Mouse (Mus musculus): ENCODE data around the gene Setd7. TPM values are rescaled to one million over a fixed set of nuclear protein-coding genes. Genes with fewer than 3 reads are reported as not detected.

Setd7 gene
- total RNA-seq, 2 experiments from 2014 or later, result 15.0 to 21.7 TPM

DNA sequence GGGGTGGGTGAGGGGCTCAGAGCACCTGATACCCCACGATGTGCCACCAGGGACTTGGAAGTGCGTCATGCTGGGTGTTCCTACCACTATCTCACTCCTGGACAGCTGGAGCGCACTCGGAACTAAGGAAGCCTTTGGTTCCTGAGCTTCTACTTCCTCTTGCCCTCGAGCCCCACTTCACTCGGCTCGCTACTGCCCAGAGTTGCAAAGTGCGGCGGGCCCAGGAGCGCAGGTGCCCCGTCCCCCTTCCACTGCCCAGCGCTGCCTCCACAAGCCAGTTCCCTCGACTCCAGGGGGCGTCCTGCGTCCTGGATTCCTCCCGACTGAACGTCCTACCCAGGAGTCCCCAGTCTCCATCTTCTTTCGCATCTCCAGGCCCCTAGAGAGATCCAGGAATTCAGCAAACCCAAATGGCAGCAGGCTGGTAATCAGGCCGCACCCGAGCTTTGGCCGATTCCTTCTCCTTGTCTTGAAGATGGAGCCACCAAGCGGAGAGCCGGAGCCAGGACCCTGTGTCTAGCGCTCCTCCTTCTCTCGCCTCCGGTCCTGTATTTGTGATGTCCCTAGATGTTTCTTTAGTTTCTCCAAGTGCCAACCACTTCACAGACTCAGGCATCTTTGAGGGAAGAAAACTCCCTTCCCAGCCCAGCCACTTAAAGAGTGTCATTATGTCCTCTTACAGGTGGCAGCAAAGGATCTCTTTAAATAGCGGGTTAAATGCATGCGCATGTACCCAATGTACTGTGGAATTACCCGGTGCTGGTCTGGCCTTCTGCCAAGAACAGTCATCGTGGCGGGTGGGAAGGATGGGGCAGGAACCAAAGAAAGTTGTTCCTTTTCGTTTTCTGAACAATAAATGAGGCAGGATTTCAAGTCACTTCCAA lies 672 bp upstream of the Setd7 start:
- ATAC-seq (ENCODE audit: poor library complexity, severe bottlenecking), result peak; percentile 56

DNA sequence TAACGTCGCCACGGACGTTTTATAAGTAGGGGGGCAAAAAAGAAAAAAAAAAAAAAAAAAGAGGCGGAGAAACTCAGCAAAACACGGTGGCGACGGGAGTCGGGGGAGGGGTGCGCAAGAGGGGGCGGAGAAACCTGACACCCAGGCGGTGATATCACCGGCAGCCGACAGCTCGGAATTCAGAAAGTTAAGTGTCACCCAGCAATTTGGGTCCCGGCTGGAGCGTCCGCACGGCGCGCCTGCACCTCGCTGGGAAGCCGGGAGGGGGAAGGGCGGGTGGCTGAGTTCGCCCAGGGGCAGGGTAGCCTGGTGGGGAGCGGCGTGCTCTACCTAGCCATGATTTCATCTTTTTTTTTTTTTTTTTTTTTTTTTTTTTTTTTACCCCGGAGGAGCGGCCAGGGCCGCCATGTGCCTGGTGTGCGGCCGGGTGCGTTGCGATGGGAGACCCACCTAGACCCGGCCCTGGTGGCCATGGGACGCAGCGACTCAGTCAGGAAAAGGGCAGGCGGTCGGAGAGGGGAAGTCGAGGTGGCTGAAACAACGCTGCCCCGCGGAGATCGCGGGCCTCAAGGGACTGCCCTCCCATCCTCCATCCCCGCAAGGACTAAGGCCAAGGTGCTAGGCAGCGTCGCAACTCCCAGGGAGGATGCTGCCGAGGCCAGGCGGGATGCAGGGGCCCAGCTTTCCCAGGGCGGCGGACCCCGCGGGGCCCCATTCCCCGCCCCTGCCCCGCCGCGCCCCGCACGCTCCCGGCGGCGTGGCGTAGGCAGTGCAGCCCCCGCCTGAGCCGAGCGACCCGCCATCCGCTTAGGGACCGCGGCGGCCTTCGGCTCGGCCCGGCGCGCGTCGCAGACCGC lies 857 bp downstream of the Setd7 start:
- ATAC-seq (ENCODE audit: poor library complexity, severe bottlenecking), result peak; percentile 55

DNA sequence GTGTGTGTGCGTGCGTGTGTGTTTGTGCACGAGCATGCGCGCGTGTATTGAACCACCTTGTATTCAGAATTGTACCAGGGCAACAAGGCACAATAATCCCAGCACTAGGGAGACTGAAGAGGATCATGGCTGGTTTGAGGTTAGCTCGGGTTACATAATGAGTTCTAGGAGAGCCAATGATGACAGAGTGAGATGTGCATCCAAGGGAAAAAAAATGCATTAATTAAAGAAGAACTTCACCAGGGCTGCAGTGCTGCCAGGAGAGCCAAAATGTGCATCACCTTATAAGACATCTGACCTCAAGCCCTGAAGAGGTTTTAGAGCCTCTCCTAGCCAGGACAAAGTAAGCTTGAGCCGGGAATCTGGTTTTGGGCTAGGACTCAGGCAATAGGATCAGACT lies 5.1 kb downstream of the Setd7 start:
- ATAC-seq (ENCODE audit: poor library complexity, severe bottlenecking), result no peak

DNA sequence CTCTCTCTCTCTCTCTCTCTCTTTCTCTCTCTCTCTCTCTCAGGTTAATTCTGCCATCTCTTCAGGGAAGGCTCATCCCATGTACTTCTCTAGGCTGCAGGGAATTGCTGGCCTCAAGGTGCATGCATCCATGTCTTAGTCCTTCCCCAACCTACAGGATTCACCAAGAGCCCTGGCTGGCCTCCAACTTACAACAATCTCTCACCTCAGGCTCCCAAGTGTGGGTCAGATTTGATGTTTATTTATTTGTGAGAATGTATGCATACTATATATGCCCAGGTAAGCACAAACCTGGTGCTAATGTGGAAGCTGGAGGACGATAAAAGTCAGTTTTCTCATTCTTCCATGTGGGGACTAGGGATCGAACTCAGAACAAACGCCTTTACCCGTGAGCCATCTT lies 5.8 kb downstream of the Setd7 start:
- ATAC-seq (ENCODE audit: poor library complexity, severe bottlenecking), result no peak

DNA sequence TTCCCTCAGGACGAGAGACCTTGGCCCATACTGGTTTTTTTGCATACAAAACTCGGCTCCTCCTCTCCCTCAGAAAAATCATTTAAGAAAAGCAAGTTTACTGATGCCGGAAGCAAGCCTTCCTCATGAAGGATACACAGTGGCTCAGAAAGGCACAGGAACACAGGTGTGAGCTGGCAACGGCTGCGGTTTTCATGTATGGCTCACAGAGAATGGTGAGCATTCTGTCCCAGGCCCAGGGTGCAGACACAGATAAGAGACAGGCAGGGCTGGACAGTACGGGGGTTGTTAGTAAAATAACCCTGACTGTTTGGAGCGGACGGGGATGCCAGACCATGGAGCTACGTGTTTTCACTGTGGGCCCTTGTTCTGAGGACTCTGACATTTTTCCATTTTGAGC lies 6.6 kb downstream of the Setd7 start:
- ATAC-seq (ENCODE audit: poor library complexity, severe bottlenecking), result no peak; the same call in 1 of the 2 replicates

DNA sequence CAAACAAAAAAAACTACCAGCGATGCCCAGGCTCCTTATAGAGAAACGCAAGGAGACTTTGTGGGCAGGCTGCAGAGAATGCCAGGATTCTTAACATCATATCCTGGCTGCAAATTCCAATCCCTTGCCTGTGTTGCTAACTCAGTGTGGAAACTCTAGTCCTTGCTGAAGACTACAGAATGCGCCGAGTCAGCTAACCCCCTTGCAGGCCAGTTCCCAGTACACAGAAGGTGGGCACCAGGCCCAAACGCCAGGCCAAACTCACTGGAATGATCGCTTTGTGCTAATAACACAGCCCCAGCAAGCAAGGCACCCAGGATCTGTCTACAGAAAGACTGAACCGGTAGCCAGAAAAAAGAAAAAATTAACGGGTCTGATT lies 7.2 kb downstream of the Setd7 start:
- peak; percentile 22; the same call in 1 of the 2 replicates for ATAC-seq (ENCODE audit: poor library complexity, severe bottlenecking)

DNA sequence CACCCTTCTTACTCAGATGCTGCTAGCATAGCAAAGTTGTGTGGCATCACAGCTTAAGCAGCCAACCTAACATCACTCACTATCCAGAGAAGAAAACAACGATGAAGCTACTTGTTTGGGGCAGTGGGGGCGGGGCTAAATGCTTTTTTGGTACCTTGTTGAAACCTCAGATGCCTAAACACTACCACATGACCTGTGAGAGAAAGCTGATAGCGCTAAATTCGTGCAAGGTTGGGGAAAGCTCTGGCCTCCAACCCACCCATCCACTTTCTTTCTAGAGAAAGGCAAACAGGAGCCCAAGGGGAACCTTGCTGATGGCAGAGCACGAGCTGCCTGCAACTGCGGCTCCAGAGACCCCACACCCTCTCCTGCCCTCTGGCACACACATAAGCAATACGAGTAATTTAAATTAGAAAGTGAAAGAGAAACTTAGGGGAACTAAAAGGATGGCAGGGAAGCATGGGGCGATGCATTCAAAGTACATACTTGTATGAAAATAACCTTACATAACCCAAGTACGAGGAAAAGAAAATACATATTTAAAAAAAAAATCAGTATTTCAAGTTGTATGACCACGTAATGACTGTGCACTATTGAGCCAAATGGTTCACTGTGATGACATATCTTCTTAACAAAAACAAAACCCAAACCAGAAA lies 7.7 kb downstream of the Setd7 start:
- peak; percentile 68 for ATAC-seq (ENCODE audit: poor library complexity, severe bottlenecking)

DNA sequence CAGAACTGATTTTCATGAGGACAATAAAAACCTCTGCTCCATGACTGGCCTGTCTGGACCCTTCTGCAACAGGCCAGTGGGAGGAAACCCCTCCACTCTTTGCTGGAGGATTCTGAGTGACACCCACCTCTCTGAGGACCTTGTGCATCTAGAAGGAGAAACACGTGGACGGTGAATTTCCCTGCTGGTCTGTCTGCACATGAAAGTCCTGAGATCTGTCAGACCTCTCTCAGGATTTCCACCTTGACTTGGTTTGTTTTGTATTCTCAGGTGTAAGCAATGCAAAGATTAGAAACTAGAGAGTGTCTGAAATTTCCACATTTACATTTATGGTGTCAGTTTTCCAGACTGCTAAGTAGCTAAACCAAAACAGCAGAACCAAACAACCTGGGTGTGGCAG lies 8.5 kb downstream of the Setd7 start:
- ATAC-seq (ENCODE audit: poor library complexity, severe bottlenecking), result no peak

DNA sequence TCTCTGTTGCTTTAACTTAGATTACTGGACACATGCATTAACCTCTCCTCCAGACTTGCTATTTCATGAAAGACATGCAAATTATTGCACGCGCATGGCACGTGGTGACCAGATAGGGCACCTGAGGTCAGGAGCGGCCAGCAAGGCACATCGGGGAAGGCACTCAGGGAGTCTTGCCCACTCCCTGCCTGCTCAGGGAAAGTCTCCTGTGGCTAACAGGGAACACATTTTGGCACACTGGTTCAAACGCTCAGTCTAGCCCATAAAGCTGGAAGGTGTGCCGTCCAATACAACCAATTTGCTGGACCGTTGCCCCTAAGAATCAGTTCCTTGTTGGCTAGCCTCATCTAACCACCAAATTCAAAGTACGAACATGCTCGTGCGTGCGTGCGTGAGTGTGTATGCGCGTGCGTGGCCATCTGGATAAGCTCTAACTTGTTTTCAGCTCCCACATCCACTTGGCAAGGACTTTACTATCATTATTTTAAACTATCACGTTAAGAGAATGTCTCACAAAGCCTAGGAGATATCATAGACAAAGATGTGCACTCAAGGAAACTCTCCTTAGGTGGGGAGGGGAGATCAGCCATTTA lies 11.6 kb downstream of the Setd7 start:
- no peak for ATAC-seq (ENCODE audit: poor library complexity, severe bottlenecking)

DNA sequence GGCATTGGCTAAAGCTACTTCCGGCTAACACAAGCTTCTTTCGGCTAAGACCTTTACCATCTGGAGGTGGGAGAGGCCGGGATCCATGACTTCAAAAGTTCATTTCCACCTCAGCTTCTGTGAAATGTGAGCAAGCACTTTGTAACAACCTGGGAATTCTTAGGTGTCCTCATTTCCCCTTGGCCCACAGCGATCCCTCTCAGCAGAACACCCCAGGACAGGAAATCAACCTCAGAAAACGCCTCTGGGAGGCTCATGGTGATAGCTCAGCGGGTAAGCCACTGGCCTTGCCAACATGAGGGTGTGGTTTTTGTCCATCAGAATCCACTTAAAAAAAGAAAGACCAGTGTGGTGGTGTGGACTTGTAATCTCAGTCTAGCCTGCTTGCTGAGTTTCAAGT lies 13.1 kb downstream of the Setd7 start:
- ATAC-seq (ENCODE audit: poor library complexity, severe bottlenecking), result no peak

DNA sequence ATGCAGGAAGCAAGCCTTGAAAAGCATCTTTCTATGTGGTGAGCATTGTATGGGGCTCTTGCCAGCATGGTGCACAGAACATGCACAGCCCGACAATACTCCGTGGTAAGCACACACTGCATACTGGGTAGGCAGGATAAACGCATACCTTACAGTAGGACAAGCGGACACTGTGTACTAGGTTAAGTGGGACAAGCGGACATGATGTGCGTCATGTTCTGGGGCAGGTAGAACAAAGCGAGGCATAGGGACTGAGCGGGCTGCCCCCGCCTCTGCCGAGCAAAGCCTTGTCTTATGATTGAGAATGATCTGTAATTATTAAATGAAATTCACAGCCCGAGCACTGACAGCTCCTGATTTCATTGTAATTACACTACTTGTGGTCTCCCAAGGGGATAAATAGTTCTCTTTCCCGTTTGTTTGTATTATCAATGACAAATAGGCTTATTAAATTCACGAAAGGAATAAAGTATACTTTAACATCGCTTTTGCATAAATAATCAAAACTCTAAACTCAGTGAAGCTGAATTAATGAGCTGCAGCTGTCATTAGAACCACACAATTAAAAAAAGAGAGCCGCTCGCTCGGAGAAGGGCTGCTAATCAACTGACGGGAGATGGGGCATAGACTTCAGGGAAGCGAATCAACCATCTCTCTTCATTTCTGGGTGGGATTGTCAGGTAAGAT lies 16.1 kb downstream of the Setd7 start:
- ATAC-seq (ENCODE audit: poor library complexity, severe bottlenecking), result no peak

DNA sequence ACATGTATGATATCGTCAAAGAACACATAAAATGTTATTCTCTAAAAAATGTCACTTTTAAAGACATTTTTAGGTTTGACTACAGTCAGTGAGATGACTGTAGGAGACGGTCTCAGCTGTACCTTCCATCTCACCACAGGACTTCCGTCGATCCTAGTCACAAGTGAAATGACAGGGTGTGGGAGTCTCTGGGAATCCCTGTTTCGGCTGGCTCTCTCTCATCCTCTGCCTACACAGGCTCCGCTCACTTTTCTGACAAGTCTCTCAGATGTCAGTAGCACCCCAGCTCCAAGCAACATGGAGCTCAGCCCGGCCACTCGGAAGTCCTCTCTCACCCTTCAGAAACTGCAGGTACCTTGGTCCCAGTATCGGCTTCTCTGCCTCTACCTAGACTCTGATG lies 20.0 kb downstream of the Setd7 start:
- ATAC-seq (ENCODE audit: poor library complexity, severe bottlenecking), result no peak

DNA sequence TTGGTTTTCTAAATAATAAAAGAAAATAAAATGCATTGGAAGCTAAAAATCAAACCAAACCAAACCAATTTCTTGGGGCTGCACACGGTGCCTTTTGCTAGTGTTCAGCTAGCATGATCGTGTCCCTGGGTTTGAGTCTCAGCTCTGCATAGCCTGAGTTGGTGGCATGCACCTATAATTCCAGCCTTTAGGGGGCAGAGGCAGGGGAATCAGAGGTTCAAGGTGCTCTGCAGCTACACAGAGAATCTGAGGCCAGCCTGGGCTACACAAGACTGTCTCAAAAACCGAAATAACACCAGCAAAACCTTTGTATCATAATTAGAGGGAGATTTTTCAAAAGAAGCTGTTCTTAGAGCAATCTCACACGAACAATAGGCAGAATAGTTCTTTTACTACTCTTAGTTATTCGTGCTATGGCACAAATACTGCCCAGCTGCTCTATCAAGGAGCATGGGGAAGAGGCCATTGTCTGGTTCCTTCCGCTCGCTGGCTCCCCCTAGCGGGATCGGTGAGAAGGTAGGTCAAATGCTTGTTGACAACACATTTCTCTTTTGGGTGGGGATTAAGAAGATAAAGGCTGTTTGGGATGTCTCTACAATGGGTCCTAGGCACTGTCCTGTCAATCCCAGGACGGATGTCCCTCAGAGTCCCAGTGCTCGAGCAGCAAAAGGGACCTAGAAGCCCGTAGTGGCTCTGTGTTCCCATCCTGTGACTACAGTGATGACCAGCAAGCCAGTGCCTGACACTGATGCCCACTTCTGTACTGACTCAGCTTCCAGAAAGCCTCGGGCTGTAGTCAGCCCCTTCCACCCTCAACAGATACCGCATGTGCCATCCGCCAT lies 20.9 kb downstream of the Setd7 start:
- ATAC-seq (ENCODE audit: poor library complexity, severe bottlenecking), result peak; percentile 90

DNA sequence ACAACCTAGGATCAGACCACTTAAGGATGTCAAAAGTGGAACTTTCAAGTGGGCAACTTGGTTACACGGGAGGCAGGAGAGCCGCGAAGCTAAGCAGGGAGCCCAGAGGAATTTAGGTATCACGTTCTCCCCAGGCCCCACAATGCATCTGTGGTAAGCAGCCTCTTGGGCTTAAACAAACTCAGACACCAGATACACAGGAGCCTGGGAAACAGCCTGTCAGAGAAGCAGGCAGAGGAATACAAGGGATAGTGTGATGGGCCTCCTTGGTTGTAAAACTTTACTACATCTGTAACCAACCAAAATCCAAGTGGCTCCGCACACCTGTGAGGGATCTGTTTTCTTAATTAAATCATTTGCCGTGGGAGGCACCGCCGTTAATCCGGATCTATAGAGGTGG lies 26.7 kb downstream of the Setd7 start:
- no peak for ATAC-seq (ENCODE audit: poor library complexity, severe bottlenecking)

DNA sequence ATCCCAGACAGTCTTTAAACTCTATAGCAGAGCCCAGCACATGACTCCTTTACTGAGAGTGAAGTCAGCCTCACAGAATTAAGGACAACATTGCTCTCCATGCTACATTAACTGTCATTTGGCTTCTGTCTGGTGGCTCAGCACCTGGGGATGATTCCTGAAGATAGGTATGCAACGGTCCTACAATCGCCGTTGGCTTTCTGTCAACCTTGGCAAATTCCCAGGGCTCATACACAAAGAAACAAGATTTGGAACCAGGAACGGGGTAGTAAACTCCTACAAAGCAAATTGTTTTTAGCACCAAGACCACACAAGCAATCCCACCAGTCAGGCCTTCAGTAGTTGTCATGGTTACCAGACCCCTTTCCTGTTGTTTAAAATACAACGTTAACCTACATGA lies 27.1 kb downstream of the Setd7 start:
- no peak for ATAC-seq (ENCODE audit: poor library complexity, severe bottlenecking)

DNA sequence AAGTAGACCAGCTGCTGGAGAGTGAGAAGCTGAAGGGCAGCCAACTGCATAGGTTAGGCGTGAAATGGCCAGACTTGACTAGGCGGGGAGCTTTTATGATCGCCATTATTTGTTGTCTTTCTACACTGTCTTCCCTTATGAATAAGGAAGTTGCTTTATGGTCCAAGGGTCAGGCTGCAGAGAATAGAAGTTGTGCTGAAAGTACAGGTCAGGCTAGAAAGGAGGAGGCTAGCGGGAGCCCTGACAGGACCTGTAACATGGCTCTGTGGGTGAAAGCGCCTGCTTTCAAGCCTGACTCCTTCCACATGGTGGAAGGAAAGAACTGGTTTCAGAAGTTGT lies 28.4 kb downstream of the Setd7 start:
- no peak for ATAC-seq (ENCODE audit: poor library complexity, severe bottlenecking)

DNA sequence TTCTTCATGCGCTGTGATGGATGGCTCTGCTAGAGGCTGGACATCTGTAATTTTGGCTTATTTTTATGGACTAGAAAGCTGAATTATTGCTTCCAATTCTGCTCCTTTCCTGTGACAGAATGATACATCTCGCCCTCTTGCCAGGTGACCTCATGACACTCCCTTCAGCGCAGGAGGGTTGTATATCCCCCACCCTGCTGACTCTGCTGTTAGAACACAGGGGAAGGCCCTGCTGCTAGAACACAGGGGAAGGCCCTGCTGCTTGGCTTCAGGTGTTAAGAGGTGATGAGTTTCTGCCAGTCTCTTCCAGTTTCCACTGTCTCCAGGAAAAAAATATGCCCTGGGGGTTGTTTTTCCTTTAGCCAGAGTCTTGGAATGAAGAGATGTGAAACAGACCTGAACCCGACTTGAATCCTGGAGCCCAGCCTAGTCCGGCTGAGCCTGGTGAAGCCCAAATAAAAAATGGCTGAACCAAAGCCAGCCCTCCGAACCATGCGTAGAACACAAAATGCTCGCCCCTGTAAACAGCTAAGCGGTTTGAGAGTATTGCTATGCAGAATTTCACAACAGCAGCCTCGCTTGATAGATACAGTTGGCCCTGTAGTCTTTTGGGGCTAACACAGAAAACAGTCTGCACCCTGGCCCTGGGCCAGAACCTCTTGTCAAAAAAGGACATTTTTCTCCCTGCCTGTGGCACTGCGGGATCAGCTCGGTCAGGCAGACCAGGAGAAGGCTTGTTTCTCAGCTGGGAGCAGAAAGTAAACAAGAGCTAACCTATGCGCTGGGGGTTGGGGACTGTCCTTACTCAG lies 29.0 kb downstream of the Setd7 start:
- no peak for ATAC-seq (ENCODE audit: poor library complexity, severe bottlenecking)

DNA sequence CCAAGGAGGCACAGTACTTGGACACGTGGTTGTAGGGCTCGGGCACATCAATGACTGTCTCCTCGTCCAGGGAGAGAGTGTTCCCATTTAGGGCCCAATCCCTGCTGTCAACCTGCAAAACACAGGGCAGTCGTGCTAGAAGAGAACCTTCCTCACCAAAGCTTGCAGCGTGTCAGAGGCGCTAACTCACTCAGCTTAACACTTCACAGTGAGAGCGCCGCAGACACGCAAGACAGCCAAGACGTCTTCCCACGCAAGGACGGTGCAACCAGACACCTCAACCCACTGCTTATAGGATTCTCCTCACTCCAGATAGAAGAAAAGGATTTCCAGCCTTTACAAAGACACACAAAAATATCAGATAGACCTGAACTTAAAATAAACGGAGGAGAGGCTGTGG lies 33.8 kb downstream of the Setd7 start:
- no peak for ATAC-seq (ENCODE audit: poor library complexity, severe bottlenecking)

Measured in megakaryocyte, adult 5-6 weeks (primary cell).